Mouse (Mus musculus): ENCODE measurements around the gene BC052040. TPM values are rescaled to one million over a fixed set of nuclear protein-coding genes. Genes with fewer than 3 reads are reported as not detected.

BC052040 gene
- total RNA-seq, 1 experiment from 2014 or later = 3.3 TPM

DNA sequence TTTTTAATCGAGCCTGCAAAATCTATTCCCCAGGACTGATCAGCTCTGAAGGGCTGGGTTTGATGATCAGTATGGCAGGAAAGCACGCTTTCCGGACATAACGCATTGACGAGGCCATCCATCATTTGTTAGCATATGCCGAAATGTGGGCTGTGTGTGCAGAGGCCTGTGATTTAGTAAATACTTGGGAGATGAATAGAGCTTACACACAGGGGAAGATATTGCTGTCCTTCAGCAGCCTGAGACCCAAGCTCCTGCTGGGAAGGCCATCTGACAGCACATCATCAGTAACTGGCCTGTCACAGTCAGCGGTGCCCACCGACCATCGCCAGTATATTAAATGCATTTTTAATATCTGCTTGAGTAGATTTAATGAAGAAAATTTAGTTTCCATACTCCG lies 15.5 kb downstream of the BC052040 start:
- no peak for ATAC-seq (replicated peaks; ENCODE audit: insufficient number of reproducible peaks, low FRiP score, low TSS enrichment, poor library complexity, severe bottlenecking)

DNA sequence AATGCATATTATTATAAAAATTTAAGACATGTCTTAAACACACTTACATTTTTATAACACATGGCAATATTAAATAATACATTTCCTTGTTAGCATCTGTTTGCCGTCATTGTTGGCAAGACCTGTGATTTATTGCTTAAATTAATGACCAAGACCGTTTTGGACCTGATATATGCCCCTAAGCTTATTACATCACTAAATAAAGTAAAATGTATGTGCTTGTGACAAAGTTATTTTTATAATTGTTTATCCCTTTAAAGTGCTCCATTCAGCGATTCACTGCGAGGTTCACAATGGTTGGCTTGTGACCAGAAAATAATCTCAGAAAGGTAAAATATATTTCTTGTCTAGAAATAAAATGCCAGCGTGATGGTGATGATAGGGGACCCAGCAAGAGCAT lies 16.8 kb downstream of the BC052040 start:
- no peak for ATAC-seq (replicated peaks; ENCODE audit: insufficient number of reproducible peaks, low FRiP score, low TSS enrichment, poor library complexity, severe bottlenecking)

DNA sequence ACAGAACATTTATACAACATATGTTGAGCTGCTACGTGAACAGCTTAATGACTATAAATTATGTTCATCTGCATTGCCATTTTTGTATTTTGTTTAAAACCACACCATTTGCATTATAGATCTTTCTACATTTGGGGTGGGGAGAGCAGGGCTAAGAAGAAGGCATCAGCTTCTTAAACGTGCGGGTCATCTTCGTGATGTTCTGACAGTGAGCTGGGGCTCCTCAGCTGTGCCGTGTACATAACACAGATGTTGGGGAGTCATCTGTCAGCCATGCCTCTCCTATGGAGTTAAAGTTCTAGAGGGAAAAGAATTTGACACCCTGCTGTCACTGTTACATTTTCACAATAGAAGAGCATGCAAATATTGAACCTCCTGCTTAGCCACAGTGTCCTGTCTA lies 19.2 kb downstream of the BC052040 start:
- no peak for ATAC-seq (replicated peaks; ENCODE audit: insufficient number of reproducible peaks, low FRiP score, low TSS enrichment, poor library complexity, severe bottlenecking)

- no peak for ATAC-seq (replicated peaks; ENCODE audit: insufficient number of reproducible peaks, low FRiP score, low TSS enrichment, poor library complexity, severe bottlenecking)
These were observed 19.8 kb downstream of the BC052040 start for GRCm38 (mm10) chr2:115601280-115601679.

DNA sequence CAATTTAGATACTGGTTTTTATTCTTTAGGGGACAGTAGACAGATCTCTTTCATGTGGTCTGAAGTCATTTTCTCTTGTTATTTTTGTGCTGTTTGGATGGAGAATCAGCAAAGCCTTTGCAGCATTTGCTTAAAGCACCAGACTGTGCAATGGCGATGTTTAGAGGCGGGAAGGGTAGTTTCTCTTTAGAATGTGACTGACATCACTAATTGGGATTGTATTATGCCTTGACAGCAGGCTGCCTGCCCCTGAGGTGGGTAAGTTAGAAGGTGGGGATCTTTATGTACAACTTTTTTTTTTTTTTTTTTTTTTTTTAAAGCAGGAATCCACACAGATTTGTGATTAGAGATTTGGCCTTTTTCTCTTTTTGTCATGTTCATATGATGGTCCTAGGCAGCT lies 20.6 kb downstream of the BC052040 start:
- ATAC-seq (replicated peaks; ENCODE audit: insufficient number of reproducible peaks, low FRiP score, low TSS enrichment, poor library complexity, severe bottlenecking) = no peak

DNA sequence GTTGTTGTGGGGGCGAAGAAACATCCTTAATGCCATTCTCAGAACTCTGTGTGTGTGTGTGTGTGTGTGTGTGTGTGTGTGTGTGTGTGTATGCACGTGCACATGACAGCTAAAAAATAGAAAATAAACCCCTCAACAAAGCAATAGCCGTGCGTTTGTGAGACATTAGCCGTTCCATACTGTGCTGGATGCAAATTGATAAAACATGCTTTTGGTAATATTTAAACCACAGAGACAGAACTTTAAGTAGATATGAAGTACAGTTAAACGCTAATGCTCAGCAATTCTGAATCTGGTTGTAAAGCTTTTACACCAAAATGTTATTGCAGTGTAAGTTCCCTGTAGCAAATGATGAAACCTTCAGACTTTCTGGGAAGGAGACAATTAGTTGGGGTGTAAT lies 22.6 kb downstream of the BC052040 start:
- ATAC-seq (replicated peaks; ENCODE audit: insufficient number of reproducible peaks, low FRiP score, low TSS enrichment, poor library complexity, severe bottlenecking) = no peak

GRCm38 (mm10) chr2:115605829-115606336 lies 24.4 kb downstream of the BC052040 start:
- ATAC-seq (replicated peaks; ENCODE audit: insufficient number of reproducible peaks, low FRiP score, low TSS enrichment, poor library complexity, severe bottlenecking) = no peak

- no peak for ATAC-seq (replicated peaks; ENCODE audit: insufficient number of reproducible peaks, low FRiP score, low TSS enrichment, poor library complexity, severe bottlenecking)
These were observed 27.5 kb downstream of the BC052040 start for GRCm38 (mm10) chr2:115609020-115609419.

GRCm38 (mm10) chr2:115610092-115610491 lies 28.6 kb downstream of the BC052040 start:
- no peak for ATAC-seq (replicated peaks; ENCODE audit: insufficient number of reproducible peaks, low FRiP score, low TSS enrichment, poor library complexity, severe bottlenecking)

DNA sequence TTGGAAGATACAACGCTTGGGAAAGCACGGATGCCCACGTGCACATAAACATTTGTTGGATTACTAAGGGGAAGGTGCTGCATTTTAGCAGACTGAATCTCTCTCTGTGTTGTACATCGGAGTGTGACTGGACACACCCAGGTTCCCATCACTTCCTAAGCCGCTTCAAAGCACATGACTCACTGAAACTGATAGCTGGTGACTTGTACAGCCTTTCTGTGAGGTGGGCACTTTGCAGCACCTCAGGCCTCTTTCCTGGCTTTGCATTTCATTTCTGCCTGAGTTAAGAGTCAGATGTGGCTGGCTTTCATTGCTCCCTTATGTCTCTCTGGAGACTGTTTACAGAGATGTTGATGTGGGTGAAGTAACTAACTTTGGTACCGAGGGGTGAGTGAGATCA lies 29.0 kb downstream of the BC052040 start:
- ATAC-seq (replicated peaks; ENCODE audit: insufficient number of reproducible peaks, low FRiP score, low TSS enrichment, poor library complexity, severe bottlenecking) = no peak

- ATAC-seq (replicated peaks; ENCODE audit: insufficient number of reproducible peaks, low FRiP score, low TSS enrichment, poor library complexity, severe bottlenecking) = no peak
These were observed 32.5 kb downstream of the BC052040 start for GRCm38 (mm10) chr2:115613830-115614520.

GRCm38 (mm10) chr2:115628471-115628870 lies 47.0 kb downstream of the BC052040 start:
- ATAC-seq (replicated peaks; ENCODE audit: insufficient number of reproducible peaks, low FRiP score, low TSS enrichment, poor library complexity, severe bottlenecking) = no peak

DNA sequence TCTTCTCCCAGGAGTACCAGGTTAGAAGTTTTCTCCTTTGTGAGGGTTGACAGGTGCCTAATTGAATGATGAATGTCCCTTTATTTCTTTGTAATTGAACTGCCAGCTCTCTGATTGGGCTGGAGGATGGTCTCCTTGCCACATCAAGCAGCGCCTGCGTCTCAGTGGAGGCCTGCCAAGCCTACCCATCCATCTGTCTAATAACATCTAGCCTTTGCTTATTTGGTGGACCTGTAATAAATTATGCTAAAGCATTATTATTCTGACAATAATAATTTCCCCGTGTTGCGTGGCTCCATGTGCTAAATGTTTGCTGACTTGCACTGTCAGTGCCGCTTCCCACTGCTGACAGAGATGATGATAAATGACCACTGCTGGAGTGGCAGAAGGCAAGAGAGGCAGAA lies 49.5 kb downstream of the BC052040 start:
- no peak for ATAC-seq (replicated peaks; ENCODE audit: insufficient number of reproducible peaks, low FRiP score, low TSS enrichment, poor library complexity, severe bottlenecking)

DNA sequence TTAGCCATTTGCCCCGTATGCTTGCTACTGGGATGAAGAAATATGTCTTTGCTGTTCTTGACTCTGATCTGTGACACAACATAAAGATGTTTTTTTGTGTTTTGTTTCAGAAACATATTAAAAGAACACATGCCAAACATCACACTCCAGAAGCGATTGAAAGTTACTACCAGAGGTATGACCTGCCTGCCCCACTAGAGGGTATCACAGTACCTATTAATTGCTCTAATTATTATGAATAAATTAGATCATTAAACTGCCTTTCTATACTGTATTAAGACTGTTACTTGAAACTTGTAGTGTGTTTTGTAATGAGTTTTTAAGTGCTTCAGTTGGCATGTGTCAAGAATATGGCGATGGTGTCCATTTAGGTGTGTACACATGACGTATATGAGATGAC lies 50.3 kb downstream of the BC052040 start:
- ATAC-seq (replicated peaks; ENCODE audit: insufficient number of reproducible peaks, low FRiP score, low TSS enrichment, poor library complexity, severe bottlenecking) = no peak

- no peak for ATAC-seq (replicated peaks; ENCODE audit: insufficient number of reproducible peaks, low FRiP score, low TSS enrichment, poor library complexity, severe bottlenecking)
These were observed 68.7 kb downstream of the BC052040 start for GRCm38 (mm10) chr2:115650203-115650602.

GRCm38 (mm10) chr2:115659712-115660111 lies 78.2 kb downstream of the BC052040 start:
- no peak for ATAC-seq (replicated peaks; ENCODE audit: insufficient number of reproducible peaks, low FRiP score, low TSS enrichment, poor library complexity, severe bottlenecking)

DNA sequence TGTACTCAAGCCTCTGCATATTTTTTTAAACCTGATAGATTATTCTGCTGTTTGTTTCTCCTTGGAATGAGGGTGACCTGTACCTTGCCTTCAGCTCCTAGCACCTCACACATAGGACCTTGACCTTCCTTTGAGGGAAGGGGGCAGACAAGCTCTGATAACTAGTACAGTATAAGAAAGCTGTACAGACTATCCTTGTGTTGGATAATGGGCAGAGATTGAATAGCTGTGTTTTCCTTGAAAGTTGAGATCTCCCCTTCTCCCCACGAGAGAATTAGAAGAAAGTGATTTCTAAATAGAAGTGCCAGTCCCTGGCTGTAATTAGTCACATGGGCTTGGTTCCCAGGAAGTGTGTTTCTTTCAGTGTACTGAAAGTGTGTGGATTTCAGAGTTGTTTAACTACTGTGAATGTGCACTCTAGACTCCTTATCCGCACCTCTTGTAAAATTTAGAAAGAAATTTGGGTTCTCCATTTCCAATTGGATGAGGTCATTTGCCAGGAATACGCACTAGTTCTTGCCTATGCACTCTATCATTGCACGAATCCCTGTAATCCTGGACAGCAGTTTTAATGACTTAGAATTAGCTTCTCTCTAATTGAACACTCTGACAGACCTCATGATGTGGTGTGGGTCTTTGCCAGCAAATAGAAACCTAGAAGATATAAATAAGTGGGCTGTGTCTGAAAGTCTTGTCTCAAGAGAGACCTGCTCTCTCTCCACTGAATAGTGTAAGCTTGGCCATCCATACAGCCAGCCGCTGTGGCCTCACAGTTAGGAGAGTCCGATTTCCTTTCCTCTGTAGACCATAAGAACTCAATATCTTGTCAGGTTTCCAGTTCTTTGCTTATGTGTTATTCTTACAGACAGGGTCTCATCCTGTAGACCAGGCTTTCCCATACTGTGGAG lies 79.0 kb downstream of the BC052040 start:
- ATAC-seq (replicated peaks; ENCODE audit: insufficient number of reproducible peaks, low FRiP score, low TSS enrichment, poor library complexity, severe bottlenecking) = no peak

DNA sequence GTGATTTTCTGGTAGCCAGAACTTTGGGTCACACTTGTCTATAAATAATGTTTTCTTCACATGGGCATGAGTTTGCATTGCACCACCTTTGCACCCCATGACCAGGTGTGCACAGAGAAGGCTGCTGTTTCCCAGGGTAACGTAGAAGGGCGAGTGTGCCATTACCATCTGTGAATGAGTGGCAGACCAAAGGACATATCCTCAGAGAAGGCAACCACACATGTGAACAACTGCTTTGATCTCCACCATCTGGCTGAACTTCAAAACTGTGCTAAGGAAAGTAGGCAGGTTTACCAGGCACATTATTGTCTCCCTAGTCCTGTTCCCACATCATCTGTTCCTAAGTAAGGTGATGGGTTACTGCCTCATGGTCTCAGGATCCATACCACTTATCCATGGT lies 86.0 kb downstream of the BC052040 start:
- ATAC-seq (replicated peaks; ENCODE audit: insufficient number of reproducible peaks, low FRiP score, low TSS enrichment, poor library complexity, severe bottlenecking) = no peak

- ATAC-seq (replicated peaks; ENCODE audit: insufficient number of reproducible peaks, low FRiP score, low TSS enrichment, poor library complexity, severe bottlenecking) = no peak
These were observed 91.6 kb downstream of the BC052040 start for GRCm38 (mm10) chr2:115673054-115673660.

Measured in monocyte, adult 5-6 weeks (primary cell).